Mouse (Mus musculus) midbrain, embryonic 10.5 days (tissue): ENCODE measurements at regions not wholly inside any gene's neighbourhood (a gene's known extent, or its start where the extent isn't known, plus 50 kb on each side); places are given as distances from the start of the nearest gene placed in this dataset.

Experiments used
- DNase-seq: peaks from one replicate; pipeline ENCODE4 v3.0.0-alpha.2; 2017; ENCODE audit warnings: low spot score
- H3K27ac ChIP-seq: fragments of 300-500 bp; sonication (generic); replicated peaks from 2 replicates; pipeline ENCODE4 v1.5.1; 2016; ENCODE audit warnings: mild to moderate bottlenecking
- H3K27me3 ChIP-seq: fragments of 300-500 bp; sonication (generic); 2 replicates; pipeline ENCODE4 v1.6.1; 2016; ENCODE audit warnings: low read depth, mild to moderate bottlenecking; ENCODE audit not compliant: poor library complexity, severe bottlenecking
- H3K36me3 ChIP-seq: fragments of 300-500 bp; sonication (generic); 2 replicates; pipeline ENCODE4 v1.6.1; 2016; ENCODE audit warnings: mild to moderate bottlenecking, moderate library complexity
- H3K4me1 ChIP-seq: fragments of 300-500 bp; sonication (generic); 2 replicates; pipeline ENCODE4 v1.6.1; 2016
- H3K4me3 ChIP-seq: fragments of 300-500 bp; sonication (generic); 2 replicates; pipeline ENCODE4 v1.5.1; 2016; ENCODE audit warnings: mild to moderate bottlenecking, moderate library complexity
- H3K9me3 ChIP-seq: fragments of 300-500 bp; sonication (generic); replicated peaks from 2 replicates; pipeline ENCODE4 v1.6.1; 2016; ENCODE audit warnings: mild to moderate bottlenecking
- WGBS: fragments of 180-500 bp; shearing (Covaris S2); methylation state at CpG from one replicate; pipeline ENCODE4 v1.1.7; 2016; 5-methylcytosine and 5-hydroxymethylcytosine counted together

GRCm38 (mm10) chr12:98059419-98060180 lies 199.7 kb downstream of the Galc start:
- 86% methylated on average over 7 of the region's 7 CpGs for WGBS
- Histone ChIP-seq H3K4me3 (no peak overlapping the region), H3K9me3 (no peaks in the 10 kb centered on the region), H3K27ac (no peak overlapping the region), H3K27me3 (no peaks in the 10 kb centered on the region), H3K36me3 (no peaks in the 10 kb centered on the region), H3K4me1 (no peaks in the 10 kb centered on the region)
- no peak for DNase-seq

GRCm38 (mm10) chr12:98058977-98059376 lies 200.3 kb downstream of the Galc start:
- WGBS = 86% methylated on average over 2 of the region's 2 CpGs
- Histone ChIP-seq H3K4me3 (no peak overlapping the region), H3K27ac (no peak overlapping the region), H3K36me3 (no peaks in the 10 kb centered on the region), H3K27me3 (no peaks in the 10 kb centered on the region), H3K9me3 (no peaks in the 10 kb centered on the region), H3K4me1 (no peaks in the 10 kb centered on the region)
- no peak for DNase-seq

GRCm38 (mm10) chr12:98050934-98051333 lies 208.3 kb downstream of the Galc start:
- Histone ChIP-seq H3K9me3 (no peaks in the 10 kb centered on the region), H3K27ac (no peak overlapping the region), H3K4me1 (peaks cover 37% of the 10 kb centered on the region), H3K4me3 (no peak overlapping the region), H3K36me3 (no peaks in the 10 kb centered on the region), H3K27me3 (no peaks in the 10 kb centered on the region; the same call in 1 of the 2 replicates)
- DNase-seq = no peak
- WGBS = 83% methylated on average over 4 of the region's 4 CpGs

- Histone ChIP-seq H3K36me3 (no peaks in the 10 kb centered on the region), H3K4me1 (peaks cover 37% of the 10 kb centered on the region), H3K9me3 (no peaks in the 10 kb centered on the region), H3K27ac (no peak overlapping the region), H3K27me3 (no peaks in the 10 kb centered on the region; the same call in 1 of the 2 replicates), H3K4me3 (no peak overlapping the region)
- 49% methylated on average over 1 of the region's 1 CpGs for WGBS
- no peak for DNase-seq
Measured at GRCm38 (mm10) chr12:98050500-98050899, 208.8 kb downstream of the Galc start.

- H3K27me3 ChIP-seq = no peaks in the 10 kb centered on the region; the same call in 1 of the 2 replicates
- H3K4me1 ChIP-seq = peaks cover 37% of the 10 kb centered on the region
- no peaks in the 10 kb centered on the region for H3K36me3 ChIP-seq
- H3K4me3 ChIP-seq = no peak overlapping the region
- no peak overlapping the region for H3K27ac ChIP-seq
- no peak for DNase-seq
- WGBS = 39% methylated on average over 5 of the region's 5 CpGs
- H3K9me3 ChIP-seq = no peaks in the 10 kb centered on the region
Measured at GRCm38 (mm10) chr12:98050057-98050456, 209.2 kb downstream of the Galc start.

- H3K4me1 ChIP-seq = peaks cover 37% of the 10 kb centered on the region
- H3K9me3 ChIP-seq = no peaks in the 10 kb centered on the region
- no peak overlapping the region for H3K27ac ChIP-seq
- no peaks in the 10 kb centered on the region for H3K36me3 ChIP-seq
- no peak for DNase-seq
- H3K4me3 ChIP-seq = no peak overlapping the region
- 82% methylated on average over 8 of the region's 8 CpGs for WGBS
- H3K27me3 ChIP-seq = no peaks in the 10 kb centered on the region; the same call in 1 of the 2 replicates
Measured at GRCm38 (mm10) chr12:98047765-98048164, 211.5 kb downstream of the Galc start.

GRCm38 (mm10) chr12:98046459-98047440 lies 212.5 kb downstream of the Galc start:
- Histone ChIP-seq H3K27ac (no peak overlapping the region), H3K36me3 (no peaks in the 10 kb centered on the region), H3K9me3 (no peaks in the 10 kb centered on the region), H3K4me3 (no peak overlapping the region), H3K4me1 (peaks cover 37% of the 10 kb centered on the region), H3K27me3 (no peaks in the 10 kb centered on the region; the same call in 1 of the 2 replicates)
- DNase-seq = no peak
- 58% methylated on average over 11 of the region's 11 CpGs for WGBS

GRCm38 (mm10) chr12:98045784-98046458 lies 213.3 kb downstream of the Galc start:
- Histone ChIP-seq H3K9me3 (no peaks in the 10 kb centered on the region), H3K27me3 (no peaks in the 10 kb centered on the region; the same call in 1 of the 2 replicates), H3K4me1 (peaks cover 35% of the 10 kb centered on the region), H3K36me3 (no peaks in the 10 kb centered on the region), H3K4me3 (no peak overlapping the region), H3K27ac (no peak overlapping the region)
- WGBS = 91% methylated on average over 5 of the region's 5 CpGs
- no peak for DNase-seq

GRCm38 (mm10) chr12:98043436-98043835 lies 215.8 kb downstream of the Galc start:
- no peak overlapping the region for H3K27ac ChIP-seq
- no peaks in the 10 kb centered on the region for H3K27me3 ChIP-seq
- no peaks in the 10 kb centered on the region for H3K9me3 ChIP-seq
- no peak overlapping the region for H3K4me3 ChIP-seq
- DNase-seq = no peak
- no peaks in the 10 kb centered on the region for H3K36me3 ChIP-seq
- H3K4me1 ChIP-seq = peaks cover 19% of the 10 kb centered on the region
- WGBS = 81% methylated on average over 5 of the region's 5 CpGs

- Histone ChIP-seq H3K9me3 (no peaks in the 10 kb centered on the region), H3K4me1 (no peaks in the 10 kb centered on the region), H3K27me3 (no peaks in the 10 kb centered on the region), H3K27ac (no peak overlapping the region), H3K4me3 (no peak overlapping the region), H3K36me3 (no peaks in the 10 kb centered on the region)
- 90% methylated on average over 4 of the region's 4 CpGs for WGBS
- no peak for DNase-seq
Measured at GRCm38 (mm10) chr12:98039677-98040076, 219.6 kb downstream of the Galc start.

- H3K27ac ChIP-seq = no peak overlapping the region
- H3K27me3 ChIP-seq = no peaks in the 10 kb centered on the region
- WGBS = 91% methylated on average over 6 of the region's 6 CpGs
- H3K4me1 ChIP-seq = no peaks in the 10 kb centered on the region
- no peaks in the 10 kb centered on the region for H3K36me3 ChIP-seq
- H3K9me3 ChIP-seq = no peaks in the 10 kb centered on the region
- H3K4me3 ChIP-seq = no peak overlapping the region
- DNase-seq = no peak
Measured at GRCm38 (mm10) chr12:98023655-98024054, 235.6 kb downstream of the Galc start.

GRCm38 (mm10) chr12:98014607-98015278 lies 244.5 kb downstream of the Galc start:
- Histone ChIP-seq H3K27me3 (no peaks in the 10 kb centered on the region), H3K4me3 (no peak overlapping the region), H3K4me1 (no peaks in the 10 kb centered on the region), H3K27ac (no peak overlapping the region), H3K9me3 (no peaks in the 10 kb centered on the region), H3K36me3 (no peaks in the 10 kb centered on the region)
- 73% methylated on average over 8 of the region's 8 CpGs for WGBS
- DNase-seq = no peak
